Mouse (Mus musculus) granulocyte monocyte progenitor cell, adult 5-6 weeks (primary cell): ENCODE data around the gene Ccdc167. TPM values are rescaled to one million over a fixed set of nuclear protein-coding genes. Genes with fewer than 3 reads are reported as not detected.
"Not testable (repeated sequence)": the region's sequence is repeated elsewhere in the genome, so short reads cannot be mapped to it uniquely, and the experiment has no call there.

Source experiments
- ATAC-seq: replicated peaks from 2 replicates; pipeline ENCODE4 v1.8.0; 2016; ENCODE audit warnings: mild to moderate bottlenecking, moderate TSS enrichment, inconsistent platforms; ENCODE audit not compliant: poor library complexity, severe bottlenecking
- total RNA-seq, 2 experiments: library from RNA; stranded (forward) in 1 of 2; stranded (reverse) in 1 of 2; fragments of 200-712, 200-1000 nt in 1 of 2; fragments of >200 nt in 1 of 2; fragmentation: Nextera tagmentation in 1 of 2; gene quantifications; 2 replicates each; pipeline ENCODE4 v1.2.3; 2014 to 2017

Ccdc167 gene
- total RNA-seq, 2 experiments from 2014 or later, result 8.9 to 22.8 TPM

DNA sequence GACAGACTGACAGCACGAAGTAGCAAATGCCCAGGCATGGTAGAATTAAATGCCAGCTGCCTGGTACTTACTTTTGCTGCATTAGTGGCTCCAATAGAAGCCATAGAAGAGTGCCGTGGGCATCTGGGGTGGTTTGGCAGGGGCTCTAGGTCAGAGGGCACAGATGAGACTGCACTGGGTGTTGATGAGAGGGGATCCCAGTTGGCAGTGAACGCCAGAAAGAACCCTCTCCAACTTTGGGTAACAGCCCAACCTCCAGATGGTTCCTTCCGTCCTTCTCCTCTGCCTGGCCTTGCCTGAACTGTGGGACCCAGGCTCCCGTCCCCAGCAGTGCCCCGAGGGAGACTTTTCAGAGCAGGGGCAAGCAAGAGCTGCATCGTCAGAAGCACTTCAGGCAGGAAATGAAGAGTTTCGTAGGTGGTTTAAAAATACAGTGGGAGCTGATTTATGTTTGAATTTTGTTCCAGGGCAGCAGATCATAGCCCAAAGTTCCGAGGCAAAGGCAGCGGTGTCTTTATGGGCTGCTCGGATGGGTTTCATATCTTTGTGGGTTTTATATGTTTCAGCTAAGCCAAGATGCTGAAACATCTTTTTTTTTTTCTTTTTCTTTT lies 4.0 kb upstream of the Ccdc167 start:
- no peak for ATAC-seq

DNA sequence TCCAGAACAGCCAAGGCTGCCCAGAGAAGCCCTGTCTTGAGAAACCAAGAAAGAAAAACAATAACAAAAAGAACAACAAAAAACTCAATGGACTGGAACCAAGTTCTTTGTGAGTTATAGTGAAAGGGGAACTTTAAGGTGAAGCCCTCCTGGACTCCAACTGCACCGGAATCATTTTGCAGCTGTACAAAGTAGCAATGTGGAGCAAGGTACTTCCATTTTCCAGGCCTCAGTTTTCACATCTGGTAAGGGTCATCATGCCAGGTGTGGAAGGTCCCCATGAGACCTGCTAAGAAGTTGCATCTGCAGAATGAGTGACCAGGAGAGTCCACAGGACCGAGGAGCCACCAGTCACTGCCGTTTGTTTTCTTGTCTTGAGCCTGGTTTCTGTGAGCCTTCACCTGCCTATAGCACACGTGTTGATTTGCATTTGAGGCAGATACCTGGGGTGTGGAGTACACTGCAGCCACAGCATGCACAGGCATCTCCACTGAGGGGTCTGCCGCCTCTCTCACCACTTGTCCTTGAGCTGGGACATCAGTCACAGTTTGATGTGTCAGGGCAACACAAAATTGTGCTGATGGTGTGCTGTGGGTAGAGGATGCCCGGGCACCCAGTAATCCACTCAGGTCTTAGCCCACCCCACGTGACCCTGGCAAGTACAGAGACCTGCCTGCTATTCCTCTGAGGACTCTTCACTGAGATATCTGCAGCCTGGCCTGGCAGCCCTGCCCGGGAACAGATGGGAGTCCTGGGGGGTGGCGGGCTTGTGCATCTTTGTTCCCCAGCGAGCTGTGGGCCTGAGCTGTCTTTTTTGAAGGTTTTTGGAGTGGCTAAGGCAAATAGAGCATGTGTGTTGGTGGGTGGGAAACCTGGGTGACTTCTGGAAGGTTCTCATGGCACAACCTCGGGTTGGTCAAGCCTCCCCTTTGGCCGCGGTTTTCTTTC lies 3.1 kb upstream of the Ccdc167 start:
- no peak for ATAC-seq

DNA sequence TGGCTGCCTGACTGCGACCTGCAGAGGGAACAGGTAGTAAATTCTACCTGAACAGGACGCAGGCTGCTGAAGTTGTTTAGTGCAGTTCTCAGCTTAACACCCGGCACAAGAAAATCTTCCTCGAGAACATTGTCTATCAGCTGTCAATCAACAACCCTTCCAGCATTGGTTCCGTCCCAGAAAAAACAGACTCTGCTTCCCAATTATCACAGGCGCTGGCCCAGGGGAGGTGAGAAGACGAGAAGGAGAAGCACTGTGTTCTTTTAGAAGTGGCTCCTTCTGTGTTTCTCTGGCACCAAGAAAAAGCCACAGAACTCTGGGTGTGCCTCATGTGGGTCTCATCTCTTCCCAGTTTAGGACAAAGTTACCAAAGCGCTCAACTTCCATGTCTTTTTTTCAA lies 1.8 kb upstream of the Ccdc167 start:
- no peak for ATAC-seq

DNA sequence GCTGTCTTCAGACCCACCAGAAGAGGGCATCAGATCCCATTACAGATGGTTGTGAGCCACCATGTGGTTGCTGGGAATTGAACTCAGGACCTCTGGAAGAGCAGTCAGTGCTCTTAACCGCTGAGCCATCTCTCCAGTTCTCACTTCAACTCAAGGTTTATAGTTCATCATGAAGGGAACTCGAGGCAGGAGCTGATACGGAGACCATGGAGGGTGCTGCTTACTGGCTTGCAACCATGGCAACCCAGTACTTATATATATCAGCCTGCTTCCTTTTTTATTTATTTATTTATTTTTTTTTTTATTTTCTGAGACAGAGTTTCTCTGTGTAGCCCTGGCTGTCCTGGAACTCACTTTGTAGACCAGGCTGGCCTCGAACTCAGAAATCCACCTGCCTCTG lies 3.1 kb downstream of the Ccdc167 start:
- ATAC-seq, result not testable (repeated sequence)

DNA sequence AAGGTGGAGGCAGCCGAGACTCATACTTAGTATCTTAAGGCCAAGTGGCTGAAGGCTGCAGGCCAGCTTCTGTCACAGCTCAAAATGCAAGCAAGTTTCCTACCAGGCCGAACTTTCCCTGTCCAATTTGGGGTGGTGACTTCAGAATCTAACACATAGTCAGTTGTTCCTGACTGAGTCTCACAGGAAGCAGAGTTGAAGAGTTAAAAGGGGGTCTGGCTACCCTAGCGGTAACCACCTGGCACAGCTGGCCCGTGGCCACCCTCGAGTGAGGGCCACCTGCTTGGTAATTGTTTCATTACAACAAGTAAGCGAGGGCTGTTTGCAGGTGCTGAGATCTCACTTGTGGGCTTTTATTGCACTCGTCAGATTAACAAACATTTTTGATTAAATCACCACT lies 4.3 kb downstream of the Ccdc167 start:
- ATAC-seq, result no peak

- ATAC-seq, result no peak
Measured at GRCm38 (mm10) chr17:29711745-29712431, 5.0 kb downstream of the Ccdc167 start.

- ATAC-seq, result no peak
Measured at GRCm38 (mm10) chr17:29711076-29711744, 5.6 kb downstream of the Ccdc167 start.

DNA sequence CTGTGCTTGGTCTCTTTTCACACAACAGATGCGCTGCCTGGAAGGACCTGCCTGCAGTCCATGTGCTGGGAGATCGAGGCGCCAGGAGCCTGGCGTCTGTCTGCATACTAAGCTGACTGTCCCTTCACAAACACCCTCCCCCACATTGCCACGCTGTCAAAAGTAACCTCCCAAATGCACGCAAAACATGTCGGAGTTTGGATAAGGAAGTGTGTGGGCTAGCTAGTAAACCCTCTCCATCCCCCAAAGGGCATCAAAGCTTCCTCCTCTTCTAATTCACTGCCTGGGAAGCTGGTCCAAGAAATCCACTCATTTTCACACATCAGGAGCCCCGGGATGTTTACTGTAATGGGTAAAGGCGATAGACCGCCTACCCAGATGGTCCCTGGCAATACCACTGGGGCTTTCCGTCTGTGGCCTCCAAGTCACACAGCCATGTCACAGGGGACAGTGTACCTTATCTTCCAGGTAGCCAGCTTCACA lies 6.2 kb downstream of the Ccdc167 start:
- no peak for ATAC-seq

DNA sequence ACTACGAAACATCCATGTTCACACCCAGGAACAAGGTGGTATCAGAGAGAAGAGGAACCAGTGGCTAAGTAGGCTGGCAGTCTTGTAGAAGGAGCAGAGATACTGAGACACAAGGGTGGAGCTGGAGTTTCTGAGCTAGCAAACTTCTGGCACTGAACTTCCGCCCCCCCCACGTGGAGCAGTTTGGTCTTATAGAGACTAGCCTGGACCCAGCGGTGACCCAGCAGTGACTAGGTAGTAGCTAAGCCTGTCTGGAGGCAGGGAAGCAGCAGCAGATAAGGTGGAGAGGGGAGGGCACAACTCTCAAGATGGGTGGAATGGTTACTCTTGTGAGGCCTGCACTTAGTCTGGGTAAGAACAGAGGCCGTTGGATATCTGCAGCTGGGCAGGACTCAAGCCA lies 8.1 kb downstream of the Ccdc167 start:
- no peak for ATAC-seq

GRCm38 (mm10) chr17:29706981-29707545 lies 9.8 kb downstream of the Ccdc167 start:
- no peak for ATAC-seq

DNA sequence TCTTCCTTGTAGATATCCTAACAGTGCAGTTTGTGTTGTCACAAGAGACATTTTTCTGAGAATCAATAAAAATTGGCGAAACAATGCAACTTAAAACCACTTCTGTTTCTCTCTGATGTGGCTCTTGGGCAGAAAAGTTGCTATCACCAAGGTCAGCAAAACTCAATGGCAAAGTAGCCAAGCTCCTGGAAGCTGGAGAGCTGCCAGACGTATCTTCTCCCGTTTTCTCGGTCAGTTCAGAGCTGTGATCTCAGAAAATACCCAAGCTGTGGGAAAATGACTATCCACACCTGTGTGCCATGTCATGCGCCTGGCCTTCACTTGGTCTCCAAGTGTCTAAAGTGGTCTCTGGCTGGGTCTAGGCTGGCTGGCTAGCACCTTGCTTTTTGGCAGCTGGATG lies 11.0 kb downstream of the Ccdc167 start:
- no peak for ATAC-seq

DNA sequence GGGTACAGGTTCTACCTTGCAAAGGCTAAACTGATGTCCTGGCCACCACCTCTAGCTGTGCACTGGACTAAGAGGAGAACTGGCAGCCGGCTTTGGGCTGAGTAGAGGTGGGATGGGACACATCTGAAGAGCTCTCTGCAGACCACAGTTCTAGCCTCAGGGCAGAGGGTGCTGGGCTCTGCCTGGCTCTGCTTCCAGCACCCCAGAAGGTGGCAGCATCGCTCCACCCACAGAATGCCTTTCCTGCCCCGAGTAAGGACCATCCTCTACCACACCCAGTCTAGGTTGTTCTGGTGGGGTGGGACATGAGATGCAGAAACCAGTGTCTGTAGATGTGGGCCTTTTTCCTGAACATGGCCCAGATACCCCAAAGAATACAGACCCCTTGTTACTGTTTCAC lies 12.1 kb downstream of the Ccdc167 start:
- peak; percentile 59 for ATAC-seq

DNA sequence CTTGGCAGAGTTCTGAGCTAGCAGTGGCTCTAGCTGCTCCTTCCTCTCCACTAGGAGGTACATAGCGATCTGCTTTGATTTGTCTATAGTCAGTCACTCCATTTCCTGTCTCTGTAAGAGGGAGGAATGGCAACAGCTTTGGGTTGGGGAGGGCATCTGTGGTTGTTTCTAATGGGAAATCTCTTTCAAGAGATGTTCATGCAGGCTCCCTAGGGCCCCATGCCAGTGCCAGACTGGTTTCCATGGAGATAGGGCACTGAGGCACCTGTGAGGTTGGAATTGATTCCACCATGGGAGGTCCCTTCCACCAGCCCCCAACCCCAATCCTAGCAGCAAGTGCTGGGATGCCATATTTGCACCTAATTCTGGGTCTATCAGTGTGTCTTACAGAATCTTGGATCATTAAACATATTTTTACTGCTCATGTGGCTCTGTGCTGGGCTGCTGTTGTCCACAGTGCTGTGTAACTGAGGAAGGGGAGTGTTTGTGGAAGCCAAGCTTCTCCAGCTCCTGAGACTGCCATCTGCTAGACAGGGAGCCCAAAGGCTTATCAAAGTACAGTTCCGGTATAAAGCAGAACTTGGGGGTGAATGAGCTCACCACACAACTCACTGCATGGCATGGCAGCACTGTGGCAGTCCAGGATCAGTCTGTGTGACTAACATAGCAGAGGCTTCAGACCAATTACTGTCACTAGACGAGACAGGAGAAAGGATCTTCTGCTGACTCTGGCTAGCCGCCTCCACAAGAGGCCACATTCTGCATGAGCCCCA lies 13.7 kb downstream of the Ccdc167 start:
- peak; percentile 53 for ATAC-seq

DNA sequence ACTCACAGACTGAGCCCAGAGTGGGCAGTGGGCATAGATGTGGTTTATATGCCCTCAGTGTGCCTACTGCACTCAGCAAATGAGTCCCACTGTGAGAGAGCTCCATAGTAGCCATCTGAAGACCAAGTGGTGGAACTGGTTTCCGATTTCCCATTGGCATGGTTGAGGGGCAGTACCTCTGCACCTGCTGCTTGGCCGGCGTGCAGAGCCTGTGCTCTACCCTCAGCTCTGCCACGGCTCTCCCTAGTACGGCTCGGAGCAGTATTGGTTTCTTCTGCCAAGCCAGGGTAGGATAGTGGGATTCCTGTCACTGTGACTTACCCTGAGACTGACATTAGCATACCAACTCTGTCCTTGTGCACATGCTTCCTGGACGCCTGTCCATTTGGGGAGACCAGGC lies 16.3 kb downstream of the Ccdc167 start:
- ATAC-seq, result no peak

- ATAC-seq, result no peak
Measured at GRCm38 (mm10) chr17:29698421-29698820, 18.4 kb downstream of the Ccdc167 start.

DNA sequence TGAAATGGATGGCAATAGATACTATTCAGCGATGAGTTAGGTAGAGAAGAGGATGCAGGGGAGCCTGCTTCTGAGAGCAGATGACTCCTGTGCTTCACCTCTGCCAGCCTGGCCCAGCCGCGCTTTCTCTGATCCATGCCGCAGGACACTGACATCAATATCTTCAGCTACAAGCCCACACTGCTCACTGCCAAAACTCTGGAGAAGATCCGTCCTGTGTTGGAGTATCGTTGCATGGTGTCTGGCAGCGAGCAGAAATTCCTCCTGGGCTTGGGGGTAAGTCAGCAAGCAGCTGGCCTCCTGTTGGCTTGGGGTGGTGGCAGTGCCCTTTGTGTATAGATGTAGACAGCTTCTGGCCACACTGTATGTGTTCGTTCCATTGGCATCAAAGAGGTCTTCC lies 19.9 kb downstream of the Ccdc167 start:
- ATAC-seq, result no peak

GRCm38 (mm10) chr17:29694516-29694915 lies 22.3 kb downstream of the Ccdc167 start:
- no peak for ATAC-seq

DNA sequence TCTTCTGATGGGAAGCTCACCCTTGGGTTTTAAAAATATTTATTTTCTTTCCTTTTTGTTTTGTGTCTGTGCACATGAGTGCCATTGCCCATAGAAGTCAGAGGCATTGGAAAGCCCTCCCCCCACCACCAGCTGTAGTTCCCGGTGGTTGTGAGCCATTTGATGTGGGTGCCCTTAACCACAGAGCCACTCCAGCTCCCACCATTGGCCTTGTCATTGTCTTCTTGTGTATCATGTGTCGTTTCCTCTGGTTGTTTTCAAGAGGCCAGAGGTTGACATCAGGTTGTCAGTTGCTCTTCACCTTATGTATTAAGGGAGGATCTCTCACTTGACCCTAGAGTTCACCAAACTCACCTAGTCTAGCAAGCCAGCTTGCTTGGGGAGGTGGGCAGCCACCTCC lies 23.3 kb downstream of the Ccdc167 start:
- ATAC-seq, result no peak

- no peak for ATAC-seq
Measured at GRCm38 (mm10) chr17:29692827-29693226, 24.0 kb downstream of the Ccdc167 start.
